Mouse (Mus musculus) C2C12 (cell line): ENCODE results near the gene Eaf1. TPM values are rescaled to one million over a fixed set of nuclear protein-coding genes. Genes with fewer than 3 reads are reported as not detected.

ENCODE experiments used
- H3K27me3 ChIP-seq: one replicate; pipeline ENCODE4 v1.6.1; 2011; ENCODE audit not compliant: control insufficient read depth, insufficient read depth, insufficient read length
- H3K36me3 ChIP-seq: one replicate; pipeline ENCODE4 v1.6.1; 2011; ENCODE audit not compliant: control insufficient read depth, insufficient read depth
- H3K4me3 ChIP-seq: one replicate; pipeline ENCODE4 v1.5.1; 2011; ENCODE audit warnings: mild to moderate bottlenecking, control low read depth; ENCODE audit not compliant: poor library complexity, insufficient read depth, severe bottlenecking
- H3K79me2 ChIP-seq: one replicate; pipeline ENCODE4 v1.6.1; 2011; ENCODE audit not compliant: control insufficient read depth, insufficient read depth
- H3K79me3 ChIP-seq: one replicate; pipeline ENCODE4 v1.6.1; 2011; ENCODE audit warnings: low read depth, control low read depth
- H3ac ChIP-seq: one replicate; pipeline ENCODE3; 2011; ENCODE audit warnings: low read depth; ENCODE audit not compliant: control insufficient read depth, insufficient read length
- CEBPB ChIP-seq: IDR thresholded peaks from one replicate; pipeline ENCODE4 v1.6.1; 2011; ENCODE audit warnings: low read depth, mild to moderate bottlenecking, control low read depth, moderate library complexity
- CTCF ChIP-seq: IDR thresholded peaks from one replicate; pipeline ENCODE4 v1.5.1; 2011; ENCODE audit not compliant: control insufficient read depth, insufficient read depth, insufficient read length
- FOSL1 ChIP-seq: IDR thresholded peaks from one replicate; pipeline ENCODE4 v1.8.0; 2011; ENCODE audit warnings: mild to moderate bottlenecking, low read length; ENCODE audit not compliant: poor library complexity, insufficient read depth, severe bottlenecking
- MAX ChIP-seq: IDR thresholded peaks from one replicate; pipeline ENCODE4 v1.6.1; 2011; ENCODE audit warnings: mild to moderate bottlenecking, control low read depth
- MYOD1 ChIP-seq: IDR thresholded peaks from one replicate; pipeline ENCODE4 v1.6.1; 2011; ENCODE audit warnings: low read depth; ENCODE audit not compliant: control insufficient read depth, insufficient read length
- MYOG ChIP-seq: IDR thresholded peaks from one replicate; pipeline ENCODE4 v1.6.1; 2011; ENCODE audit not compliant: control insufficient read depth, insufficient read length; ENCODE audit errors: extremely low read depth
- USF1 ChIP-seq: IDR thresholded peaks from one replicate; pipeline ENCODE4 v1.6.1; 2011; ENCODE audit warnings: low read depth, mild to moderate bottlenecking, control low read depth, moderate library complexity
- polyA plus RNA-seq: library from polyadenylated mRNA; unstranded; fragments of >200 nt; fragmentation: generic; extraction: Trizol; gene quantifications from one replicate; pipeline ENCODE4 v1.2.1, GENCODE M21; 2012; ENCODE audit warnings: missing spikeins

Gene Eaf1
- polyA plus RNA-seq, 1 experiment: 30.2 TPM

- Histone ChIP-seq H3K4me3 (no peak overlapping the region), H3ac (no peak overlapping the region), H3K79me2 (peaks cover 12% of the 10 kb centered on the region), H3K79me3 (peaks cover 10% of the 10 kb centered on the region), H3K36me3 (peaks cover 89% of the 10 kb centered on the region), H3K27me3 (no peaks in the 10 kb centered on the region)
- no peak for TF ChIP-seq MYOD1
- TF ChIP-seq CTCF: no peak
- TF ChIP-seq MYOG: no peak
- no peak for TF ChIP-seq FOSL1
- no peak for TF ChIP-seq CEBPB
Measured at GRCm38 (mm10) chr14:31486465-31486864, 7.7 kb upstream of the Eaf1 start.

GRCm38 (mm10) chr14:31488055-31488454 is 6.1 kb upstream of the Eaf1 start:
- no peak overlapping the region for H3K4me3 ChIP-seq
- H3K27me3 ChIP-seq: no peaks in the 10 kb centered on the region
- peaks cover 20% of the 10 kb centered on the region for H3K79me3 ChIP-seq
- TF ChIP-seq MYOG (no peak), MYOD1 (no peak), MAX (no peak), CTCF (no peak), FOSL1 (no peak), USF1 (no peak), CEBPB (no peak)
- H3K36me3 ChIP-seq: peaks cover 91% of the 10 kb centered on the region
- no peak overlapping the region for H3ac ChIP-seq
- peaks cover 26% of the 10 kb centered on the region for H3K79me2 ChIP-seq

- Histone ChIP-seq H3K27me3 (no peaks in the 10 kb centered on the region), H3K79me3 (peaks cover 71% of the 10 kb centered on the region), H3ac (peak overlapping the region; percentile 76), H3K4me3 (peak overlapping the region; percentile 85), H3K36me3 (peaks cover 64% of the 10 kb centered on the region), H3K79me2 (peaks cover 85% of the 10 kb centered on the region)
- TF ChIP-seq CEBPB: no peak
- TF ChIP-seq MYOG: no peak
- TF ChIP-seq FOSL1: no peak
- no peak for TF ChIP-seq MAX
- no peak for TF ChIP-seq MYOD1
- TF ChIP-seq CTCF: no peak
- TF ChIP-seq USF1: no peak
Measured at GRCm38 (mm10) chr14:31493901-31494300, 298 bp upstream of the Eaf1 start.

- H3K27me3 ChIP-seq: no peaks in the 10 kb centered on the region
Measured at GRCm38 (mm10) chr14:31494975-31495455, 816 bp downstream of the Eaf1 start, which contains the start of gene Mettl6. Mettl6 (minus strand) TSS chr14:31495040.

GRCm38 (mm10) chr14:31495538-31495937 is 1.3 kb downstream of the Eaf1 start:
- TF ChIP-seq MYOG: no peak
- TF ChIP-seq CEBPB: no peak
- TF ChIP-seq MYOD1: no peak
- peaks cover 99% of the 10 kb centered on the region for H3K79me2 ChIP-seq
- no peaks in the 10 kb centered on the region for H3K27me3 ChIP-seq
- H3ac ChIP-seq: peak overlapping the region; percentile 78
- H3K36me3 ChIP-seq: peaks cover 66% of the 10 kb centered on the region
- peaks cover 76% of the 10 kb centered on the region for H3K79me3 ChIP-seq
- peak overlapping the region; percentile 85 for H3K4me3 ChIP-seq

More at GRCm38 (mm10) chr14:31494975-31495455, 816 bp downstream of the Eaf1 start, which contains the start of gene Mettl6:
- TF ChIP-seq FOSL1 (no peak), MAX (no peak), CEBPB (no peak), MYOD1 (no peak), CTCF (no peak), USF1 (no peak), MYOG (no peak)
- H3K79me3 ChIP-seq: peaks cover 74% of the 10 kb centered on the region
- peak within 1 kb of the TSS; percentile 85 for H3K4me3 ChIP-seq
- peak within 1 kb of the TSS; percentile 78 for H3ac ChIP-seq
- H3K79me2 ChIP-seq: peaks cover 96% of the 10 kb centered on the region
- peaks cover 64% of the 10 kb centered on the region for H3K36me3 ChIP-seq

GRCm38 (mm10) chr14:31496241-31496646 is 2.0 kb downstream of the Eaf1 start:
- Histone ChIP-seq H3K27me3 (no peaks in the 10 kb centered on the region), H3ac (peak overlapping the region; percentile 14), H3K79me3 (peaks cover 74% of the 10 kb centered on the region), H3K79me2 (peaks cover 96% of the 10 kb centered on the region), H3K4me3 (peak overlapping the region; percentile 85), H3K36me3 (peaks cover 66% of the 10 kb centered on the region)
- TF ChIP-seq MAX (peak; percentile 43), MYOD1 (peak; percentile 57), CTCF (no peak), MYOG (no peak)
